Mouse (Mus musculus) kidney, embryonic 14.5 days (tissue): Measurements from ENCODE around the gene Gch1. TPM values are rescaled to one million over a fixed set of nuclear protein-coding genes. Genes with fewer than 3 reads are reported as not detected.

Source experiments
- ATAC-seq: fragments of 200-750 bp; cut with Nextera tagmentation; 2 replicates; pipeline ENCODE4 v1.8.0; 2017; ENCODE audit warnings: moderate number of reproducible peaks, mild to moderate bottlenecking, moderate TSS enrichment, moderate library complexity; ENCODE audit not compliant: low FRiP score, low TSS enrichment
- H3K27ac ChIP-seq: fragments of 300-500 bp; sonication (generic); 2 replicates; pipeline ENCODE4 v1.5.1; 2014; ENCODE audit warnings: low read depth, mild to moderate bottlenecking, low read length, moderate library complexity, mixed read lengths
- H3K27me3 ChIP-seq: fragments of 300-500 bp; sonication (generic); 2 replicates; pipeline ENCODE4 v1.6.1; 2014; ENCODE audit warnings: mild to moderate bottlenecking, low read length; ENCODE audit not compliant: control insufficient read depth, insufficient read depth
- H3K36me3 ChIP-seq: fragments of 300-500 bp; sonication (generic); 2 replicates; pipeline ENCODE4 v1.6.1; 2014; ENCODE audit warnings: low read length, mixed read lengths; ENCODE audit not compliant: control insufficient read depth, insufficient read depth
- H3K4me1 ChIP-seq: fragments of 300-500 bp; sonication (generic); 2 replicates; pipeline ENCODE4 v1.6.1; 2014; ENCODE audit warnings: low read length, mixed read lengths; ENCODE audit not compliant: control insufficient read depth, insufficient read depth
- H3K4me2 ChIP-seq: fragments of 300-500 bp; sonication (generic); replicated peaks from 2 replicates; pipeline ENCODE4 v1.6.1; 2014; ENCODE audit warnings: low read depth, mild to moderate bottlenecking, low read length
- H3K4me3 ChIP-seq: fragments of 300-500 bp; sonication (generic); 2 replicates; pipeline ENCODE4 v1.5.1; 2014; ENCODE audit warnings: mild to moderate bottlenecking, low read length
- H3K9ac ChIP-seq: fragments of 300-500 bp; sonication (generic); 2 replicates; pipeline ENCODE4 v1.6.1; 2014; ENCODE audit warnings: low read depth, mild to moderate bottlenecking, low read length, moderate library complexity
- H3K9me3 ChIP-seq: fragments of 300-500 bp; sonication (generic); 2 replicates; pipeline ENCODE4 v1.6.1; 2016; ENCODE audit warnings: low read length; ENCODE audit not compliant: control insufficient read depth
- WGBS: fragments of 180-500 bp; shearing (Covaris S2); extraction: QIAGEN DNeasy Blood & Tissue Kit; methylation state at CpG from one replicate; pipeline ENCODE4 v1.1.7; 2014; 5-methylcytosine and 5-hydroxymethylcytosine counted together
- polyA plus RNA-seq: library from polyadenylated mRNA; unstranded; fragments of >200 nt; fragmentation: Nextera tagmentation; extraction: Ambion mirVana; gene quantifications from 2 replicates; pipeline ENCODE4 v1.2.1, GENCODE M21; 2014

Gene Gch1
- polyA plus RNA-seq, 1 experiment from 2014 or later, result 2.2 TPM

DNA sequence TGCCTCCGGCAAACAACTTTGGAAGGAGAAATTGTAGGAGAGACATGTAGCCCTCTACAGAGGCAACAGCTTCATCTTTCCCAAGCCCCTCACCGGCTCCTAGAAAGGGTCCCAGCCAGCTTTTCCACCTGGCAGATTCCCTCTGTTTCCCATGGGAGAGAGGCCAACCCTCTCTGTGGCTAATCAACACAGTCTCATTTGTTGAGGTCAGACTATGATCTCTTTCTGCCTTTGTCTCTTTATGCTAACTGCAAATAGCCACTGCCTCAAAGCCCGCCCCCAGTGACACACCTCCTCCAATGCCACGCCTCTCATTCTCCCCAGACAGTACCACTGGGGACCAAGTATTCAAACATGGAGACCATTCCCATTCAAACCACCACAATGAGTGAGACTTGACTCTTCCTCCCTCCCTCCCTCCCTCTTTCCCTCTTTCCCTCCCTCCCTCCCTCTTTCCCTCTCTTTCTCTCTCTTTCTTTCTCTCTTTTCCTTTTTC lies 20.5 kb upstream of the Gch1 start:
- Histone ChIP-seq H3K36me3 (no peaks in the 10 kb centered on the region), H3K4me3 (no peak overlapping the region), H3K9ac (no peak overlapping the region), H3K4me2 (no peak overlapping the region), H3K9me3 (no peaks in the 10 kb centered on the region), H3K4me1 (no peaks in the 10 kb centered on the region), H3K27ac (no peak overlapping the region), H3K27me3 (no peaks in the 10 kb centered on the region)
- ATAC-seq, result no peak
- WGBS, result 87% methylated on average over 4 of the region's 4 CpGs

DNA sequence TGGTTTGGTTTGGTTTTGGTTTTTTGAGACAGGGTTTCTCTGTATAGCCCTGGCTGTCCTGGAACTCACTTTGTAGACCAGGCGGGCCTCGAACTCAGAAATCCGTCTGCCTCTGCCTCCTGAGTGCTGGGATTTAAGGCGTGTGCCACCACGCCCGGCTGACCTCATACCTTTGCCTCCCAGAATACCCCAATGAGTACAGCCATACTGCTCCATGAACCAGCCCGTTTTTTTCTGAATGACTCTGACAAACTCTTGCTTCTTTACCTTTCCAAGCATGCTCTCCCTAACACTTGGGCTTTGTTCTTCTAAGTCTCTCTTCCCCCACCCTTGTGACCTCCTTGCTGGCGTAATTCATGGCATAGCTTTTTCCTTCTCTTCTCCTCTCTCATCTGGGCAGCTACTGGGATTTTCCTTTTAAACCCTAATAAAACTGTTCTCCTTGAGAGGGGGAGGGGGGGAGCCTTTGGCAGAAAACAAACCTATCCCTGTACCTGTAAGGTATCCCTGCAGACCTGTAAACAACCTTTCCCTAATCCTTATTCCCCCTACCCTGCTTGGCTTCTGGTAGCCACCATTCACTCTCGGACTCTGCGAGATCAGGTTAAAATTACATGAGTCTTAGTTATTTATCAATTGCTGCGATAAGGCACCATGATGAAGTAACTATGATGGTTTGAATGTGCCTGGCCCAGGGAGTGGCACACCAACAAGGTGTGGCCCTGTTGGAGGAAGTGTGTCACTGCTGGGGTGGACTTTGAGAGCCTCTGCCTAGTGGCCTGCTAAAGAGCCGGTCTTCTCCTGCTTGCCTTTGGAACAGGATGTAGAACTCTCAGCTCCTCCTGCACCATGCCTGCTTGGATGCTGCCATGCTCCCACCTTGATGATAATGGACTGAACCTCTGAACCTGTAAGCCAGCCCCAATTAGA lies 19.6 kb upstream of the Gch1 start:
- Histone ChIP-seq H3K27ac (no peak overlapping the region), H3K4me1 (no peaks in the 10 kb centered on the region), H3K9me3 (no peaks in the 10 kb centered on the region), H3K27me3 (no peaks in the 10 kb centered on the region), H3K4me2 (no peak overlapping the region), H3K4me3 (no peak overlapping the region), H3K9ac (no peak overlapping the region), H3K36me3 (no peaks in the 10 kb centered on the region)
- ATAC-seq, result no peak
- WGBS, result 86% methylated on average over 12 of the region's 12 CpGs

DNA sequence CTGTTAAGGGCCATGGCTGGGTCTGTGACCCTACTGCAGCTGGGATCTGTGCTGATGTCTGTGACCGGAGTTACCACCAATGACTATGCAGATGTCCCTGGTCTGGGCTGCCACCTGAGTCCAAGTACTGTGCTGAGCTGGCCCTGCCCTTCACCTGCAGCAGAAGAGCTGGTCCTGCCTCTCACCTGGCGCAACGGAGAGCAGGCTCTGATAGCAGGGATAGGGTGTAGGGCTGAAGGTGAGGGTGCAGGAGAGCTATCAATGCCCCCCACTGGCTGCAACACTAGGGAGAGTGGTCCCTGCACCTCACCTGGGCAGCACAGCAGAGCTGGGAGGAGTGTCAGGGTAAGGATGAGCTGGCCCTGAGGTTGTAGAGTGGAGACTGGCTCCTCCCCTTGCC lies 17.4 kb upstream of the Gch1 start:
- H3K9me3 ChIP-seq, result no peaks in the 10 kb centered on the region
- no peaks in the 10 kb centered on the region for H3K27me3 ChIP-seq
- H3K9ac ChIP-seq, result no peak overlapping the region
- H3K4me1 ChIP-seq, result no peaks in the 10 kb centered on the region
- WGBS, result 93% methylated on average over 3 of the region's 3 CpGs
- H3K4me2 ChIP-seq, result no peak overlapping the region
- H3K27ac ChIP-seq, result no peak overlapping the region
- no peaks in the 10 kb centered on the region for H3K36me3 ChIP-seq
- no peak for ATAC-seq
- H3K4me3 ChIP-seq, result no peak overlapping the region

DNA sequence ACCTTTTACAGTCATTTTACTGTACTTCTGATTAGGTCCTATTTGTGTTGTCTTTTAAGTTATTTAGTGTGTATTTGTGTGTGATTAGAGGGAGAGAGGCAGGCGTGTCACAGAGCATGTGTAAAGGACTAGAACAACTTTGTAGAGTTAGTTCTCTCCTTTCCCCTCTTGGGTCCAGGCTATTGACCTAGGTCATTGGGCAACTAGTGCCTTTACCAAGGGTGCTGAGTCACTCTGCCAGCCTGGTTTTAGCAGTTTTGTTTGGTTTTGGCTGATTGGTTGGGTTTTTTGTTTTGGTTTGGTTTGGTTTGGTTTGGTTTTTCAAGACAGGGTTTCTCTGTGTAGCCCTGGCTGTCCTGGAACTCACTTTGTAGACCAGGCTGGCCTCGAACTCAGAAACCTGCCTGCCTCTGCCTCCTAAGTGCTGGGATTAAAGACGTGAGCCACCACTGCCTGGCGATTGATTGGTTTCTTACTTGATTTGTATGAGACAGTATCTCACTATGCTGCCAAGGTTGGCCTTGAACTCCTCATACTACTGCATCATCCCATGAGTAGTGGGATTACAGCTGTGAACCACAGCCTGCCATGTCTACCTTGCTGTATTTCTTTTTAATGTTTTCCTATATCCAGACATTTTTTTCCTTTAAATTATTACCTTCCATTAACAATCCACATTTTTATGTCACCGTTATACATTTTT lies 16.2 kb upstream of the Gch1 start:
- H3K4me1 ChIP-seq, result no peaks in the 10 kb centered on the region
- WGBS, result 85% methylated on average over 5 of the region's 5 CpGs

DNA sequence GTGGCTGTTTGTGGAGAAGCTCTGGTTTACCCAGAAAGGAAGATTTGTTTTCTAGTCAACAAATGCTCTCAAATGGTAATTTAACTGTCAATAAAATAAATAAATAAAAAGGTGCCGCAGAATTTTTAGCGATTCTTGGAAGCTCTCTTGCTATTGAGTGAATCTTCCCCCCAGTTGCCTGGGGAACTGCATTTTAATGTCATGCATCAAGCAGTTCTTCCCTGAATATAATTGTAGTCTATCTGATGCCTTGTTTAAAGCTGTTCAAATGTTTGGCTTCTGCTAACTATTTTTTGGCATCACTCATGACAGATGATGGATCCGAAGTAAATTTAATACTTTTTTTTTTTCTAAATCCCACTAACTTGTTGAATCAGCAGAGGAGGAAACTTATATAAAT lies 8.1 kb upstream of the Gch1 start:
- Histone ChIP-seq H3K4me3 (no peak overlapping the region), H3K4me1 (no peaks in the 10 kb centered on the region), H3K9ac (no peak overlapping the region), H3K4me2 (no peak overlapping the region), H3K9me3 (no peaks in the 10 kb centered on the region), H3K36me3 (no peaks in the 10 kb centered on the region), H3K27me3 (no peaks in the 10 kb centered on the region), H3K27ac (no peak overlapping the region)
- 90% methylated on average over 3 of the region's 3 CpGs for WGBS
- no peak for ATAC-seq

More for the DNA sequence above, 16.2 kb upstream of the Gch1 start:
- Histone ChIP-seq H3K36me3 (no peaks in the 10 kb centered on the region), H3K27me3 (no peaks in the 10 kb centered on the region), H3K4me3 (no peak overlapping the region), H3K9me3 (no peaks in the 10 kb centered on the region), H3K27ac (no peak overlapping the region), H3K9ac (no peak overlapping the region), H3K4me2 (no peak overlapping the region)
- ATAC-seq, result no peak

DNA sequence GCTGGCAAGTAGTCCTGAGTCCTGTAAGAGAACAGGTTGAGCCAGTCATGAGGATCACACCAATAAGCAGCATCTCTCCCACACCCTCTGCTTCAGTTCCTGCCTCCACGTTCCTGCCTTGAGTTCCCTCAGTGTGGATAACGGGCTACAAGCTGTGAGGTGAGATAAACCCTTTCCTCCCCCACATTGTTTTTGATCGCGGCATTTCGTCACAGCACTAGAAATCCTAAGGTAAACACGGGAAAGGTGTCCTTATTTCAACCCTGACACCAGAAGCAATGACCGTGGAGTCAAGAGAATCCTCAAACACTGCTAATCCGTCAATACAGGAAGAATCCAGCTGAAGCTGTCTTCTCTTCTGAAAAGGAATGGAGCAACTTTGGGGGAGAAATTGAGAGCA lies 7.5 kb upstream of the Gch1 start:
- Histone ChIP-seq H3K27ac (no peak overlapping the region), H3K4me2 (no peak overlapping the region), H3K27me3 (no peaks in the 10 kb centered on the region), H3K9ac (no peak overlapping the region), H3K4me1 (no peaks in the 10 kb centered on the region), H3K36me3 (no peaks in the 10 kb centered on the region), H3K9me3 (no peaks in the 10 kb centered on the region), H3K4me3 (no peak overlapping the region)
- no peak for ATAC-seq
- WGBS, result 72% methylated on average over 8 of the region's 8 CpGs

DNA sequence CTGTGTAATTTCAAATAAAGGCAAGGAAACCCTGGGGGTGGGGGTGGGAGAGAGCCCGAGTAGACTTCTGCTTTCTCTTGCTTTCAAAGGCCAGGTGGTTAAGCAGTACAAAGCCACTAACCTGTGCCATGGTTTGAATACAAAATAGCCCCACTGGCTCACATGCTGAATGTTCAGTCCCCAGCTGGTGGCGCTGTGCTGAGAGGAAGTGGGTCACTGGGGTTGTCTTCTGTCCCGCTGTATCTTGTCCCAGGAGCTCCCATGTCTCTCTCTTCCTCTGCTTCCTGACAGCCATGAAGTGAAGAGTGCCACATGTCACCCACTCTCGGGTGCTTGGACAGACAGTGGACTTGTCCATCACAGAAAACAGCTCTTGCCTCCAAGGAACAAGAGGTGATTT lies 4.9 kb upstream of the Gch1 start:
- Histone ChIP-seq H3K4me3 (no peak overlapping the region), H3K9me3 (no peaks in the 10 kb centered on the region), H3K27ac (no peak overlapping the region), H3K27me3 (no peaks in the 10 kb centered on the region), H3K36me3 (no peaks in the 10 kb centered on the region), H3K9ac (no peak overlapping the region), H3K4me1 (no peaks in the 10 kb centered on the region), H3K4me2 (no peak overlapping the region)
- no peak for ATAC-seq
- 48% methylated on average over 4 of the region's 4 CpGs for WGBS

DNA sequence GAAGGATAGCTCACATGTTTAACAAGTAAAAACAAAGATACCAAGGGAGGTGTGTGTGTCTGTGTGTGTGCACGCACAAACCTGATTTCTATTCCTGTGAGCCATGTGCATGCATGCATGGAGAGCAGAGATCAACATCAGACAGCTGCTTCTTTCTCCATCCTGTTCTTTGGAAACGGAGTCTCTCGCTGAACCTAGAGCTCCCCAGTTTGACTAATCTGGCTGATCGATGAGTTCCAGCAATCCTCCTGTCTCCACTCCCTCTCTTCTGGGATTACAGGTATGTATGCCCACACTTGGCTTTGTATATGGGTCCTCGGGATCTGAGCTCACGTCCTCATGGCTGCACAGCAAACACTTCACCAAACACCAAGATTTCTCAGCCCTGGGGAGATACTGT lies 4.3 kb upstream of the Gch1 start:
- Histone ChIP-seq H3K4me1 (peaks cover 4% of the 10 kb centered on the region; the same call in 1 of the 2 replicates), H3K9ac (no peak overlapping the region), H3K27ac (no peak overlapping the region), H3K4me2 (no peak overlapping the region), H3K9me3 (no peaks in the 10 kb centered on the region), H3K27me3 (peaks cover under 1% of the 10 kb centered on the region; the same call in 1 of the 2 replicates), H3K4me3 (no peak overlapping the region), H3K36me3 (no peaks in the 10 kb centered on the region)
- ATAC-seq, result no peak
- WGBS, result 69% methylated on average over 6 of the region's 6 CpGs

DNA sequence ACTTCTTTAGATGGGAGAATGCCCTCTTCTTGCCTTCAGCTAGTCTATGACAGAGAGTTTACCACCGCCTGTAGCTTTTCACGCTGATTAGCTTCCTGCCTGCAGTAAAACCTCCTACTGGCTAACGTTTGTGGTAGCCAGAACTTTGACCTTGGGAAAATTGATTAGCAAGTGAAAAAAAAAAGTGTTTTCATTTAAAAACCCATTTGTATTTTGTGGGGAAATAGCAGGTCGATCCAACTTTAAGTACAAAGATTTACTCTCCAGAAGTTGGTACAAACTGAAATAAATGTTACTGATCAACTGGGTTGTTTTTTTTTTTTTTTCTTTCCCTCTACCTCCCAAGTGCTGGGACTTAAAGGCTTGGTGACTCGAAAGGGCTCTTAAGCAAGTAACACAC lies 2.6 kb upstream of the Gch1 start:
- H3K4me3 ChIP-seq, result no peak overlapping the region
- no peaks in the 10 kb centered on the region for H3K36me3 ChIP-seq
- H3K27ac ChIP-seq, result no peak overlapping the region
- peaks cover 6% of the 10 kb centered on the region; the same call in 1 of the 2 replicates for H3K4me1 ChIP-seq
- no peak for ATAC-seq
- H3K9ac ChIP-seq, result no peak overlapping the region
- WGBS, result 38% methylated on average over 5 of the region's 5 CpGs
- H3K9me3 ChIP-seq, result no peaks in the 10 kb centered on the region
- peaks cover 8% of the 10 kb centered on the region; the same call in 1 of the 2 replicates for H3K27me3 ChIP-seq
- no peak overlapping the region for H3K4me2 ChIP-seq
